Mouse (Mus musculus): Measurements from ENCODE around the gene Gm20458.

DNA sequence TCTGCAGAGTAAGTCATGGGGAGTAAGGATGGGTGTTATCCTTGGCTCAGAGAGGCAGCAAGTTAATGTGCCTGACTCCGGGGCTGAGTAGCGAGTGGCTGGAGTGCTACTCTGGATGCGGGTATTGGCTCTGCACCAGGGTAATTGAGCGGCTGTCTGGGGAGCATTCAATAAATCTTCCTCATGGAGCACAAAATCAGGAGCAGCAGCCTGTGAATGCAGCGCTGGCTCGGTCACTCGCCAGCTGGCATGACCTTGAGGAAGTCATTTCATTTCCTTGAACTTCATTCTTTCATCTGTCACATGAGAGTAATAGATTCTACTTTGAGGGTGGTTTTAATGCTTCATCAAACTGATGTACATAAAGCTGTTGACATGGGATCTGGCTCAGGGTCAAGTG, 39.7 kb downstream of the Gm20458 start:
- TF ChIP-seq CTCF (IDR thresholded peaks at IDR 0.05; ENCODE audit: low read depth, low read length) (no peak), POLR2A (IDR thresholded peaks at IDR 0.05; ENCODE audit: borderline replicate concordance, low read depth, low read length) (no peak)
